Mouse (Mus musculus): ENCODE measurements around the gene Epha4.

DNA sequence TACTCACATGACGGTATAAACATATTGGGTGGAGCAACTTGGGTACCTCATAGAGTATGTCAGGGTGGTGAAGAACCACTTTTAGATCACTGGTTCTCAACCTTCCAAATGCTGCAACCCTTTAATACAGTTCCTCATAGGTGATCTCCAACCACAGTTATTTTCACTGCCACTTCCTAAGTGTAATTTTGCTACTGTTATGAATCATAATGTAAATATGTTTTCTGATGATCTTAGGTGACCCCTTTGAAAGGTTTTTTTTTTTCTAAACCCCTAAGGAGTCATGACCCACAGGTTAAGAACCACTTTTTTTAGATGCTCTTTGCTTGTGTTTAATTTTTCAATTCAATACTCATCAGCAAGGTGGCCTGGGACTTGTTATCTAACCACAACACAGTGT is 151.0 kb downstream of the Epha4 start:
- no peak for TF ChIP-seq EP300 (IDR thresholded peaks at IDR 0.05; ENCODE audit: insufficient read depth, low read depth, low read length)
- TF ChIP-seq CTCF (IDR thresholded peaks at IDR 0.05; ENCODE audit: low read depth, low read length), result no peak
- TF ChIP-seq POLR2A (IDR thresholded peaks at IDR 0.05; ENCODE audit: insufficient read depth, low read length), result no peak
